Mouse (Mus musculus) neutrophil, adult 83 days (primary cell): ENCODE measurements around the gene Sgpl1. TPM values are rescaled to one million over a fixed set of nuclear protein-coding genes. Genes with fewer than 3 reads are reported as not detected.

Experiments
- total RNA-seq, 2 experiments: library from RNA; stranded (reverse); gene quantifications; one replicate each; pipeline ENCODE4 v1.2.4; 2023

Sgpl1 gene
- 10 to 100 TPM; 81.9 to 98.9 TPM for total RNA-seq

GRCm38 (mm10) chr10:61147157-61148040 lies at the start of gene Sgpl1:
Gene Sgpl1 (minus strand): TSS chr10:61147703.

GRCm38 (mm10) chr10:61171654-61172053 lies 24.2 kb upstream of the Sgpl1 start, which contains the start of gene Tbata:
Gene Tbata (plus strand): TSS chr10:61171954.

GRCm38 (mm10) chr10:61089170-61090142 lies 58.0 kb downstream of the Sgpl1 start, which contains the start of gene Pcbd1:
Gene Pcbd1 (plus strand): TSS chr10:61089331.

Other genes with a start within 250 kb of the Sgpl1 start
- gene Pcbd1, start 58.4 kb downstream of the Sgpl1 start, total RNA-seq = 1 to 10 TPM in 1 of 2 experiments, not detected in 1; 1.7 TPM
- gene Tbata, start 24.3 kb upstream of the Sgpl1 start, total RNA-seq = not detected
- under 1 TPM in 1 of 2 experiments, not detected in 1; 0.11 TPM for gene Adamts14, start 125.7 kb upstream of the Sgpl1 start, total RNA-seq
- gene Prf1, start 150.1 kb upstream of the Sgpl1 start, total RNA-seq = under 1 TPM in 1 of 2 experiments, not detected in 1; 0.22 TPM
- gene Pald1, start 235.8 kb upstream of the Sgpl1 start, total RNA-seq = 1 to 10 TPM in 1 of 2 experiments, under 1 TPM in 1; 0.48 to 1.3 TPM